ENCODE assay signal across 8 mouse cellular contexts in genomic region chr9:107526198-107527026, GRCm38 (mm10). TPM values are rescaled to one million over a fixed set of nuclear protein-coding genes. Genes with fewer than 3 reads are reported as not detected.
A peak's percentile ranks its signal among the peaks of the same experiment; 100 is the strongest.
DNase-seq lines count a peak whose midpoint lies in the region; ATAC-seq and TF ChIP-seq lines count a peak whose summit lies in the region.

No protein-coding gene starts in this region.

- DNase-seq in ES-E14 (ENCODE audit: low read depth, low spot score), result peak; percentile 77
- DNase-seq in c-Kit-negative CD71-positive TER-119-positive erythroid progenitor cells, embryonic 14.5 days (ENCODE audit: low read depth, low spot score), result peak; percentile 54
- DNase-seq in hindbrain, embryonic 14.5 days (ENCODE audit: low spot score), result peak; percentile 51
- peak; percentile 54 to 72 for DNase-seq in left cerebral cortex, adult 8-10 months (ENCODE audit: low spot score in 2 of 2)
- peak; percentile 84 for DNase-seq in retina, postnatal 1 day
- peak; percentile 81 to 83 for DNase-seq in thymus, postnatal 36 days

- H3K27me3 ChIP-seq in hindbrain, embryonic 14.5 days (ENCODE audit: control insufficient read depth, insufficient read depth, low read length), result peaks cover 25% of the 10 kb centered on the region

- H3K9me3 ChIP-seq in ES-E14 (ENCODE audit: control insufficient read depth, insufficient read depth, low read depth, low read length), result no peaks in the 10 kb centered on the region
- H3K9me3 ChIP-seq in hindbrain, embryonic 14.5 days (ENCODE audit: control insufficient read depth, low read length), result no peaks in the 10 kb centered on the region

- WGBS in hindbrain, embryonic 14.5 days, result 6% methylated on average over 44 of the region's 44 CpGs

- peak overlapping the region; percentile 66 to 73 for H3K4me3 ChIP-seq in ES-E14 (ENCODE audit: insufficient read depth in 1 of 2, low read depth in 1 of 2, low read length in 2 of 2, poor library complexity in 1 of 2, severe bottlenecking in 1 of 2)
- H3K4me3 ChIP-seq in hindbrain, embryonic 14.5 days (replicated peaks; ENCODE audit: low read length), result peak overlapping the region; percentile 22

- peak; percentile 70 for ATAC-seq in frontal cortex, adult (ENCODE audit: low TSS enrichment)
- peak; percentile 42; the same call in 1 of the 2 replicates for ATAC-seq in hindbrain, embryonic 14.5 days (ENCODE audit: low FRiP score)
- ATAC-seq in megakaryocyte, adult 5-6 weeks (ENCODE audit: poor library complexity, severe bottlenecking), result peak; percentile 65

- no peak overlapping the region for H3K27ac ChIP-seq in ES-E14 (ENCODE audit: insufficient read depth, low read depth, low read length, poor library complexity, severe bottlenecking)
- no peak overlapping the region for H3K27ac ChIP-seq in hindbrain, embryonic 14.5 days

- in situ Hi-C loops in ES-E14 (cut with MboI; ENCODE audit: low sequenced_read_pairs in 2 of 2, unreplicated experiment in 2 of 2), result no loop called here

- H3K9ac ChIP-seq in ES-E14 (ENCODE audit: insufficient read depth, low read depth, low read length, poor library complexity, severe bottlenecking), result peak overlapping the region; percentile 21; the same call in 1 of the 2 replicates
- H3K9ac ChIP-seq in hindbrain, embryonic 14.5 days, result peak overlapping the region; percentile 39; the same call in 1 of the 2 replicates

- H3K4me1 ChIP-seq in ES-E14 (ENCODE audit: control insufficient read depth in 2 of 2, insufficient read depth in 2 of 2, low read length in 2 of 2, poor library complexity in 1 of 2), result peaks cover 6 to 17% of the 10 kb centered on the region in 2 experiments
- H3K4me1 ChIP-seq in hindbrain, embryonic 14.5 days (replicated peaks; ENCODE audit: control insufficient read depth, insufficient read depth, low read length), result peaks cover 11% of the 10 kb centered on the region; the same call in 1 of the 2 replicates

- H3K4me2 ChIP-seq in hindbrain, embryonic 14.5 days (replicated peaks), result peak overlapping the region; percentile 47

- H3K36me3 ChIP-seq in ES-E14 (ENCODE audit: control insufficient read depth, insufficient read depth, low read length, poor library complexity, severe bottlenecking), result no peaks in the 10 kb centered on the region
- no peaks in the 10 kb centered on the region for H3K36me3 ChIP-seq in hindbrain, embryonic 14.5 days (replicated peaks; ENCODE audit: control insufficient read depth, insufficient read depth)

TF ChIP-seq in ES-E14, 5 proteins besides CTCF, POLR2A, EP300 and RAD21:
- TF ChIP-seq HCFC1 (IDR thresholded peaks at IDR 0.05; ENCODE audit: borderline replicate concordance, insufficient read depth, low read length) (0 out of 2 replicates have a peak, but pooled peaks have one; percentile 21), MAFK (IDR thresholded peaks at IDR 0.05; ENCODE audit: insufficient read depth, low read depth, low read length) (no peak)

RNA-seq across cellular contexts. Expression of gene Tmem115, which starts 7.3 kb away (rescaled TPM):
- 42.3 and 64.3 TPM in 2 replicates for total RNA-seq in ES-E14 (2012; rRNA removed)
- polyA plus RNA-seq in hindbrain, embryonic 14.5 days (2014; fragmentation: Nextera tagmentation; extraction: Ambion mirVana), result 47.1 and 51.7 TPM in 2 replicates
- 10 to 100 TPM; 36.2 to 37.2 (median 36.9) TPM for total RNA-seq in left cerebral cortex, adult 8-10 months (2022)
- total RNA-seq in megakaryocyte, adult 5-6 weeks (2015), result 6.8 and 9.3 TPM in 2 replicates
- total RNA-seq in megakaryocyte, adult 5-6 weeks (2017), result 14.8 and 15.2 TPM in 2 replicates

RNA-seq across cellular contexts. Expression of gene Cyb561d2, which starts 15.6 kb away (rescaled TPM):
- 25.3 and 35.2 TPM in 2 replicates for total RNA-seq in ES-E14 (2012; rRNA removed)
- 44.9 and 49.3 TPM in 2 replicates for polyA plus RNA-seq in hindbrain, embryonic 14.5 days (2014; fragmentation: Nextera tagmentation; extraction: Ambion mirVana)
- total RNA-seq in left cerebral cortex, adult 8-10 months (2022), result 10 to 100 TPM; 16.3 to 20.6 (median 19.2) TPM
- 12.8 and 15.5 TPM in 2 replicates for total RNA-seq in megakaryocyte, adult 5-6 weeks (2015)
- total RNA-seq in megakaryocyte, adult 5-6 weeks (2017), result 14.2 and 21.7 TPM in 2 replicates

RNA-seq across cellular contexts. Expression of gene Nprl2, which starts 15.6 kb away (rescaled TPM):
- 21.2 and 30.5 TPM in 2 replicates for total RNA-seq in ES-E14 (2012; rRNA removed)
- polyA plus RNA-seq in hindbrain, embryonic 14.5 days (2014; fragmentation: Nextera tagmentation; extraction: Ambion mirVana), result 65.8 and 71.4 TPM in 2 replicates
- 10 to 100 TPM; 40.8 to 42.3 (median 41.8) TPM for total RNA-seq in left cerebral cortex, adult 8-10 months (2022)
- total RNA-seq in megakaryocyte, adult 5-6 weeks (2015), result 8.3 and 12.5 TPM in 2 replicates
- total RNA-seq in megakaryocyte, adult 5-6 weeks (2017), result 15.7 and 18.9 TPM in 2 replicates

RNA-seq across cellular contexts. Expression of gene Zmynd10, which starts 20.7 kb away (rescaled TPM):
- total RNA-seq in ES-E14 (2012; rRNA removed), result 0.37 and 0.49 TPM in 2 replicates
- 3.3 TPM in 2 replicates for polyA plus RNA-seq in hindbrain, embryonic 14.5 days (2014; fragmentation: Nextera tagmentation; extraction: Ambion mirVana)
- 1 to 10 TPM; 5.1 to 8.3 (median 6.3) TPM for total RNA-seq in left cerebral cortex, adult 8-10 months (2022)
- total RNA-seq in megakaryocyte, adult 5-6 weeks (2015), result not detected in 2 replicates
- not detected in 2 replicates for total RNA-seq in megakaryocyte, adult 5-6 weeks (2017)

RNA-seq across cellular contexts. Expression of gene Rassf1, which starts 24.9 kb away (rescaled TPM):
- total RNA-seq in ES-E14 (2012; rRNA removed), result 25.5 and 41.4 TPM in 2 replicates
- 32.6 and 33.5 TPM in 2 replicates for polyA plus RNA-seq in hindbrain, embryonic 14.5 days (2014; fragmentation: Nextera tagmentation; extraction: Ambion mirVana)
- total RNA-seq in left cerebral cortex, adult 8-10 months (2022), result 10 to 100 TPM; 15.8 to 18.5 (median 16.9) TPM
- 34.3 and 37.7 TPM in 2 replicates for total RNA-seq in megakaryocyte, adult 5-6 weeks (2015)
- total RNA-seq in megakaryocyte, adult 5-6 weeks (2017), result 46.7 and 57.3 TPM in 2 replicates
